Comparison of ENCODE assay signal across 9 mouse cellular contexts in genomic region chr4:32982041-32982715, GRCm38 (mm10). TPM values are rescaled to one million over a fixed set of nuclear protein-coding genes. Genes with fewer than 3 reads are reported as not detected.
DNase-seq lines count a peak whose midpoint lies in the region; ATAC-seq and TF ChIP-seq lines count a peak whose summit lies in the region.
"Had no signal": no experiment of that assay in that cellular context is flagged by ENCODE, and none has a peak within 500 bp of the region (broad histone marks: within the 10 kb centered on the region; RNA-seq: fewer than 3 reads in every experiment).

No protein-coding gene starts in this region.

- H3K4me3 ChIP-seq in embryonic facial prominence, embryonic 11.5 days (ENCODE audit: low read depth, low read length): peak overlapping the region; percentile 85
- peak overlapping the region; percentile 73 for H3K4me3 ChIP-seq in left cerebral cortex, adult 2 months

- DNase-seq in layer of hippocampus, postnatal 10 days (ENCODE audit: low spot score in 2 of 2): peak; percentile 24 to 27
- no peak for DNase-seq in layer of hippocampus, adult 11-12 months (ENCODE audit: low spot score)
- peak; percentile 30 for DNase-seq in embryonic facial prominence, embryonic 11.5 days (ENCODE audit: low spot score)
- peak; percentile 20 to 24 for DNase-seq in heart, postnatal 10 days
- peak; percentile 25 to 31 for DNase-seq in left cerebral cortex, adult 2 months (ENCODE audit: extremely low spot score in 1 of 2, low spot score in 2 of 2)
- no peak for DNase-seq in spleen, postnatal 14 days (ENCODE audit: low spot score in 2 of 2)
- no peak for DNase-seq in adrenal gland, postnatal 14 days

- H3K27ac ChIP-seq in embryonic facial prominence, embryonic 11.5 days (replicated peaks; ENCODE audit: low read depth, low read length): no peak overlapping the region
- peak overlapping the region; percentile 92 for H3K27ac ChIP-seq in left cerebral cortex, adult 2 months

- TF ChIP-seq CTCF in left cerebral cortex, adult 2 months (IDR thresholded peaks at IDR 0.05): no peak

- H3K9ac ChIP-seq in embryonic facial prominence, embryonic 11.5 days (replicated peaks; ENCODE audit: low read length): peak overlapping the region; percentile 86; the same call in 1 of the 2 replicates

- peak overlapping the region; percentile 99 for H3K4me2 ChIP-seq in embryonic facial prominence, embryonic 11.5 days (ENCODE audit: low read depth, low read length)

- no peaks in the 10 kb centered on the region for H3K36me3 ChIP-seq in embryonic facial prominence, embryonic 11.5 days (replicated peaks; ENCODE audit: control insufficient read depth, insufficient read depth, low read depth, low read length)

- intact Hi-C loops in heart, postnatal 10 days (cut with DNase I): no loop called here
- intact Hi-C loops in left cerebral cortex, adult 2 months (cut with DNase I): no loop called here

- no peaks in the 10 kb centered on the region; the same call in 1 of the 2 replicates for H3K4me1 ChIP-seq in embryonic facial prominence, embryonic 11.5 days (ENCODE audit: control insufficient read depth, insufficient read depth, low read length)

- under 1% methylated on average over 15 of the region's 15 CpGs for WGBS in embryonic facial prominence, embryonic 11.5 days

- ATAC-seq in embryonic facial prominence, embryonic 11.5 days (replicated peaks; ENCODE audit: insufficient number of reproducible peaks, low FRiP score, low TSS enrichment, low read depth): peak; percentile 46; the same call in 1 of the 2 replicates
- ATAC-seq in monocyte, adult 5-6 weeks (replicated peaks; ENCODE audit: insufficient number of reproducible peaks, low FRiP score, low TSS enrichment, poor library complexity, severe bottlenecking): 0 out of 2 replicates have a peak, but pooled peaks have one; percentile 29

- 0 out of 2 replicates have a peak, but pooled peaks cover 2% of the 10 kb centered on the region for H3K27me3 ChIP-seq in embryonic facial prominence, embryonic 11.5 days (ENCODE audit: control insufficient read depth, insufficient read depth, low read length)
- H3K27me3 ChIP-seq: Patski had no signal

- no peaks in the 10 kb centered on the region for H3K9me3 ChIP-seq in embryonic facial prominence, embryonic 11.5 days (replicated peaks; ENCODE audit: control insufficient read depth, low read length)

RNA-seq across cellular contexts. Expression of gene Rragd, which starts 0.7 kb away (rescaled TPM):
- total RNA-seq in layer of hippocampus, postnatal 10 days (2021): 10 to 100 TPM; 54.9 to 55.0 TPM
- polyA plus RNA-seq in embryonic facial prominence, embryonic 11.5 days (2014; fragmentation: Nextera tagmentation; extraction: Ambion mirVana): 24.4 and 27.8 TPM in 2 replicates
- 10 to 100 TPM; 74.1 to 88.3 TPM for total RNA-seq in heart, postnatal 10 days (2021)
- 10 to 100 TPM; 90.3 to 93.3 TPM for total RNA-seq in left cerebral cortex, adult 2 months (2021)
- 0.19 to 0.64 TPM (median 0.29 TPM) in 3 replicates for total RNA-seq in monocyte, adult 5-6 weeks (2017)
- total RNA-seq in adrenal gland, postnatal 14 days (2021): 5.7 and 8.7 TPM in 2 replicates

RNA-seq across cellular contexts. Expression of gene Ankrd6, which starts 31.5 kb away (rescaled TPM):
- total RNA-seq in layer of hippocampus, postnatal 10 days (2021): 10 to 100 TPM; 30.7 to 32.1 TPM
- 11.3 and 13.1 TPM in 2 replicates for polyA plus RNA-seq in embryonic facial prominence, embryonic 11.5 days (2014; fragmentation: Nextera tagmentation; extraction: Ambion mirVana)
- 1 to 10 TPM; 3.5 to 6.3 TPM for total RNA-seq in heart, postnatal 10 days (2021)
- 10 to 100 TPM; 51.6 to 54.5 TPM for total RNA-seq in left cerebral cortex, adult 2 months (2021)
- total RNA-seq in monocyte, adult 5-6 weeks (2017): not detected in 3 replicates
- 3.0 and 5.4 TPM in 2 replicates for total RNA-seq in adrenal gland, postnatal 14 days (2021)

RNA-seq across cellular contexts. Expression of gene Ube2j1, which starts 49.0 kb away (rescaled TPM):
- 100 to 1,000 TPM in 1 of 2 experiments, 10 to 100 TPM in 1; 89.4 to 109 TPM for total RNA-seq in layer of hippocampus, postnatal 10 days (2021)
- 41.5 and 47.1 TPM in 2 replicates for polyA plus RNA-seq in embryonic facial prominence, embryonic 11.5 days (2014; fragmentation: Nextera tagmentation; extraction: Ambion mirVana)
- total RNA-seq in heart, postnatal 10 days (2021): 10 to 100 TPM; 48.2 to 57.3 TPM
- total RNA-seq in left cerebral cortex, adult 2 months (2021): 100 to 1,000 TPM in 1 of 2 experiments, 10 to 100 TPM in 1; 99.7 to 105 TPM
- 58.3 to 78.3 TPM (median 74.0 TPM) in 3 replicates for total RNA-seq in monocyte, adult 5-6 weeks (2017)
- 80.8 and 82.9 TPM in 2 replicates for total RNA-seq in adrenal gland, postnatal 14 days (2021)

Comparison
In these comparisons a context has a peak if more than half of its experiments do, and no peak if none do; other contexts are left out.
1. DNase-seq: peak in layer of hippocampus, postnatal 10 days (2 of 2), embryonic facial prominence, embryonic 11.5 days (single experiment), heart, postnatal 10 days (2 of 2) and left cerebral cortex, adult 2 months (2 of 2); none in layer of hippocampus, adult 11-12 months (single experiment), spleen, postnatal 14 days (0 of 2) and adrenal gland, postnatal 14 days (single experiment).